Mouse (Mus musculus): Measurements from ENCODE around the gene Naa80. TPM values are rescaled to one million over a fixed set of nuclear protein-coding genes. Genes with fewer than 3 reads are reported as not detected.

Naa80 gene
- polyA plus RNA-seq, 1 experiment from 2014 or later: 22.3 TPM

DNA sequence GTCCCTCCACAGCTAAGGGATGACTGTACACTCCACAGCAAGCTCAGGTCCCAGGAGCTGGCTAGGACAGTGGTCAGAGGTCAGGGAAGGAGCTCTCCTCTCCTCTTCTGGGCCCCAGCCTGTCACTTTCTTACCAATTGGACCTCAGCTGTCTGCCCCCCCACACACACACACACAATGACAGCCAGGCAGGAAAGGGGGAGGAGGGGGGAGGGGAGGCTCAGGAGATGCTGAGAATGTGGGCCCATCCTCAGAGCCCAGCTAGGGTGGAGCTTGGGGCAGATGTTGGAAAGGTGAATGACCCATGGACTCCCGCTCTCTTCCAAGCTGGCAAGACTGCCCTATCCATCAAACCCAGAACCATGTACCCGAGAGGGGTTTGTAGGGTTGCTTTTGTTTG lies 28.3 kb downstream of the Naa80 start:
- no peaks in the 10 kb centered on the region for H3K9me3 ChIP-seq (ENCODE audit: control insufficient read depth, low read length)
- H3K36me3 ChIP-seq (ENCODE audit: control insufficient read depth, insufficient read depth, low read length): no peaks in the 10 kb centered on the region
- 58% methylated on average over 2 of the region's 2 CpGs for WGBS
- ATAC-seq (ENCODE audit: low read depth): no peak
- H3K4me3 ChIP-seq (ENCODE audit: low read length): peak overlapping the region; percentile 26
- peaks cover 45% of the 10 kb centered on the region for H3K4me1 ChIP-seq (replicated peaks; ENCODE audit: control insufficient read depth, insufficient read depth, low read length)
- no peaks in the 10 kb centered on the region for H3K27me3 ChIP-seq (ENCODE audit: control insufficient read depth, insufficient read depth, low read depth, low read length)
- peak overlapping the region; percentile 16 for H3K9ac ChIP-seq (ENCODE audit: low read length)
- peak overlapping the region; percentile 36 for H3K27ac ChIP-seq (ENCODE audit: low read length)
- peak overlapping the region; percentile 12; the same call in 1 of the 2 replicates for H3K4me2 ChIP-seq (ENCODE audit: low read depth, low read length)

GRCm38 (mm10) chr9:107607653-107608245 lies 29.1 kb downstream of the Naa80 start:
- Histone ChIP-seq H3K4me3 (ENCODE audit: low read length) (no peak overlapping the region), H3K27ac (ENCODE audit: low read length) (peak overlapping the region; percentile 36), H3K36me3 (ENCODE audit: control insufficient read depth, insufficient read depth, low read length) (no peaks in the 10 kb centered on the region), H3K9me3 (ENCODE audit: control insufficient read depth, low read length) (no peaks in the 10 kb centered on the region), H3K9ac (ENCODE audit: low read length) (no peak overlapping the region), H3K4me2 (ENCODE audit: low read depth, low read length) (no peak overlapping the region), H3K27me3 (ENCODE audit: control insufficient read depth, insufficient read depth, low read depth, low read length) (no peaks in the 10 kb centered on the region), H3K4me1 (replicated peaks; ENCODE audit: control insufficient read depth, insufficient read depth, low read length) (peaks cover 49% of the 10 kb centered on the region)
- 26% methylated on average over 9 of the region's 9 CpGs for WGBS
- ATAC-seq (ENCODE audit: low read depth): no peak

- WGBS: 41% methylated on average over 10 of the region's 12 CpGs
- Histone ChIP-seq H3K27ac (ENCODE audit: low read length) (peak within 1 kb of the TSS; percentile 36), H3K27me3 (ENCODE audit: control insufficient read depth, insufficient read depth, low read depth, low read length) (no peaks in the 10 kb centered on the region), H3K4me1 (replicated peaks; ENCODE audit: control insufficient read depth, insufficient read depth, low read length) (peaks cover 52% of the 10 kb centered on the region), H3K9ac (ENCODE audit: low read length) (peak within 1 kb of the TSS; percentile 24; the same call in 1 of the 2 replicates), H3K9me3 (ENCODE audit: control insufficient read depth, low read length) (no peaks in the 10 kb centered on the region), H3K4me3 (ENCODE audit: low read length) (no peak within 1 kb of the TSS), H3K4me2 (ENCODE audit: low read depth, low read length) (peak within 1 kb of the TSS; percentile 11; the same call in 1 of the 2 replicates), H3K36me3 (ENCODE audit: control insufficient read depth, insufficient read depth, low read length) (no peaks in the 10 kb centered on the region)
- no peak for ATAC-seq (ENCODE audit: low read depth)
These were observed 30.2 kb downstream of the Naa80 start, which contains the start of gene Sema3b for GRCm38 (mm10) chr9:107608741-107609432. Gene Sema3b (minus strand): TSS chr9:107609229.

DNA sequence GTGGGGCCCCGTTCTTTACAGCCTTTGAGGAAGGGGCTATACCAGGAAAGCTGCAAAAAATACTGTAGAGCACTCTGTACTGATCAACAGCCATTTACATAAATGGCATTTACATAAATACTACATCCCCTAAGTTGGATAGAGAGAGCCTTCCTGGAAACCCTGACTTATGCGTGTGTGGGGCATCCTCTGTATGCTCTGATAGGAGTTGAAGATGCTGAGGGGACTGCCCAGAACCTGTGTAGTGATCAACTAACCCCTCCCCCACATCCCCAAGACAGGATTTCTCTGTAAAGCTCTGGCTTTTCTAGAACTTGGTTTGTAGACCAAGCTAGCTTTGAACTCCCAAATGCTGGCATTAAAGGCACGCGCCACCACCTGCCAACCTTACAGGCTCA lies 30.7 kb downstream of the Naa80 start:
- H3K9me3 ChIP-seq (ENCODE audit: control insufficient read depth, low read length): no peaks in the 10 kb centered on the region
- no peaks in the 10 kb centered on the region for H3K27me3 ChIP-seq (ENCODE audit: control insufficient read depth, insufficient read depth, low read depth, low read length)
- no peak overlapping the region for H3K4me3 ChIP-seq (ENCODE audit: low read length)
- H3K4me2 ChIP-seq (ENCODE audit: low read depth, low read length): no peak overlapping the region
- no peak overlapping the region for H3K9ac ChIP-seq (ENCODE audit: low read length)
- no peak for ATAC-seq (ENCODE audit: low read depth)
- H3K36me3 ChIP-seq (ENCODE audit: control insufficient read depth, insufficient read depth, low read length): peaks cover under 1% of the 10 kb centered on the region; the same call in 1 of the 2 replicates
- H3K4me1 ChIP-seq (replicated peaks; ENCODE audit: control insufficient read depth, insufficient read depth, low read length): peaks cover 49% of the 10 kb centered on the region
- 63% methylated on average over 4 of the region's 4 CpGs for WGBS
- no peak overlapping the region for H3K27ac ChIP-seq (ENCODE audit: low read length)

DNA sequence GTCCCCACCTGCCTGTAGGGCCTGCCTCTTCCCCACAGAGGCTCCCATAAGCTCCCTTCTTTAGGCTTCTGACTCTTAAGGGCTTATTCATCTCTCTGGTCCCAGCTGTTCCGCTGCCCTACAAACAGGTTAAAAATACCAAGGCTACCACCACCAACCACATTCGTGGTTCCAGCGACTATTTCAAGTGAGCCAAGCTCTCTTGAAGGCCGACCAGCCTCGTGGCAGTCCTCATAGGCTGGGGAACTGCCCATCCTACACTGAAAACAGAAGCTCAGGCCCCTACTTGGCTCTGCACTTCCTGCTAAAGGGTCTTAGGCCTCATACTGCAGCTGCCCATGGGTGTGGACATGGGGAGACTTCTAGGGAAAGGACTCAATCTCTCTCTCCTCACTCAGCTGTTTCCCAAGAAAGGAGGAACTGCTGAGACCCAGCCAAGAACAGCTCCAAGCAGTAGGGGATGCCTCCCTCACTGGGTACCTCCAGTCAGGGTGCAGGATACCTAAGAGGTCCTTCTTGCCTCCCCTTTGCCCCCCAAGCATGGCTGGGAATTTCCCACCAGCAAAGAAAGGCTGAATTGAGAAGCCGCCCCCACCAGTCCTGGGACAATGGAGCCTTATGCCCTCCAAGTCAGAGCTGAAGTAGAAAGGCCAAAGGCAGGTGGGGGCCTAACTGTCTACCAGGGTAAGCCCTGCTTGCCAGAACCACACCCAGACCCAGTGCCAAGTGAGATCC lies 32.9 kb downstream of the Naa80 start:
- WGBS: 40% methylated on average over 6 of the region's 6 CpGs

DNA sequence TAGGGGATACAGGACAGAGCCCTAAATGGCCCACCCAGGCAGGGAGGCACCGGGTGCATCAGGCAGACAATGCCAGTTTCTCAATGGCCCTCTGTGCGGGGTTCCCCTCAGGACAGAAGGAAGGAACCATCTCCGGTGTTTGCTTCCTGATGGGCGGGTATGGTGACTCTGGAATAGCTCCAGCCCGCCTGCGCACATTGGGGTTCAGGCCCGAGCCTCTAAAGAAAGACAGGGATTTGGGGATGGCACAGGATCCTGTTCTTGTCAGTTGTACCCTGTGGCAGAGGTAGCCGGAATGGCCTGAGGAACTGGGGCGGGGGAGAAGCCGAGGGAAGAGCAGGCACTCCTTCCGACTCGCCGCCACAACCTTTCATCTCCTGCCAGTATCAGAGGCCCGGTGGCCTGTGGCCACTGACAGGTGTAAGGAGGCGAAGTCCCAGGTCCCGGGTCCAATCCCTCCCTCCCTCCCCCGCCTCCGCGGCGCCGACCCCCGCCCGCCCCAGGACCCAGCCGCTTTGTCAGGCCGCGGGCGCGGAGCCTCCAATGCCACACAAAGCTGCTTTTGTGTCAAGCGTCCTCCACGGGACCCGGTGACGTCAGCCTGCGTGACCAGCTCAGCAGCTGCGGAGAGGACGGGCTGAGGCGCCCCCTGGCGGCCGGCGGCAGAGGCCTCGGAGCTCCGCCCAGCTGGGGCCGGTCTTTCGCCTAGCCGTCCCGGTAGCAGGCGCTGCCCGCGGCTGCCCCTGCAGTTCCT lies 33.7 kb downstream of the Naa80 start:
- Histone ChIP-seq H3K27me3 (ENCODE audit: control insufficient read depth, insufficient read depth, low read depth, low read length) (no peaks in the 10 kb centered on the region), H3K4me3 (ENCODE audit: low read length) (peak overlapping the region; percentile 48), H3K27ac (ENCODE audit: low read length) (peak overlapping the region; percentile 94), H3K36me3 (ENCODE audit: control insufficient read depth, insufficient read depth, low read length) (peaks cover 25% of the 10 kb centered on the region), H3K9me3 (ENCODE audit: control insufficient read depth, low read length) (no peaks in the 10 kb centered on the region), H3K4me1 (replicated peaks; ENCODE audit: control insufficient read depth, insufficient read depth, low read length) (peaks cover 33% of the 10 kb centered on the region), H3K9ac (ENCODE audit: low read length) (peak overlapping the region; percentile 73), H3K4me2 (ENCODE audit: low read depth, low read length) (peak overlapping the region; percentile 86)
- peak; percentile 95 for ATAC-seq (ENCODE audit: low read depth)
- 5% methylated on average over 31 of the region's 48 CpGs for WGBS

More for the DNA sequence above, 32.9 kb downstream of the Naa80 start:
- H3K27ac ChIP-seq (ENCODE audit: low read length): peak overlapping the region; percentile 94
- H3K9me3 ChIP-seq (ENCODE audit: control insufficient read depth, low read length): no peaks in the 10 kb centered on the region
- H3K36me3 ChIP-seq (ENCODE audit: control insufficient read depth, insufficient read depth, low read length): peaks cover 21% of the 10 kb centered on the region
- H3K9ac ChIP-seq (ENCODE audit: low read length): peak overlapping the region; percentile 73
- H3K4me2 ChIP-seq (ENCODE audit: low read depth, low read length): peak overlapping the region; percentile 86
- peaks cover 40% of the 10 kb centered on the region for H3K4me1 ChIP-seq (replicated peaks; ENCODE audit: control insufficient read depth, insufficient read depth, low read length)
- peak overlapping the region; percentile 48; the same call in 1 of the 2 replicates for H3K4me3 ChIP-seq (ENCODE audit: low read length)
- H3K27me3 ChIP-seq (ENCODE audit: control insufficient read depth, insufficient read depth, low read depth, low read length): no peaks in the 10 kb centered on the region
- no peak for ATAC-seq (ENCODE audit: low read depth)

DNA sequence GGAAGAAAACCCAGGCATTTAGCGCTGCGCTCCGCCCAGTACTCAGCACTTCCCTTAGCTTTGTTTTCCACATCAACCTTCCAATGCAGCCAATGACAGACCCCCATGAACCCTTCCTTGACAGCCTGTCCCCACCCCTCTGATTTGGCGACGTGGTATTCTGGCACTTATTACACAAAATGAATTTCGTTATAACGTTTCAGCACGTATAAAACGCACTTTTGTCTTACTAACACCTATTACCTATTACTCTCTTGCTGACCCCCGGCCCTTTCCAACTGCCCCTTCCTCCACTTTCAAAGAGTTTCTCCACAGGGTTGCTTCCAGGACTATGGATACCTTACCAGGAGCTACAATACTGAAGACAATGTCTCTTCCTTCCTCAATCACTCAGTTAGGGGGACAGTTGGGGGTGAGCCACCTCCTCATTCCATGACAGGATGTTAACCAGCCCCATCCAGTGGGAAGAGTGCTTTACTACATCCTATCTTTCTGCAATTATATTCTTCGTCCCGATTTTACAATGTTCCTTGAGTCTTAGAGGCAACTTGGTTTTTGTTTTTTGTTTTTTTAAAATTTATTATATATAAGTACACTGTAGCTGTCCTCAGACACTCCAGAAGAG lies 34.4 kb downstream of the Naa80 start:
- H3K9ac ChIP-seq (ENCODE audit: low read length): peak overlapping the region; percentile 73
- ATAC-seq (ENCODE audit: low read depth): peak; percentile 30; the same call in 1 of the 2 replicates
- no peaks in the 10 kb centered on the region for H3K9me3 ChIP-seq (ENCODE audit: control insufficient read depth, low read length)
- H3K27ac ChIP-seq (ENCODE audit: low read length): peak overlapping the region; percentile 94
- H3K4me1 ChIP-seq (replicated peaks; ENCODE audit: control insufficient read depth, insufficient read depth, low read length): peaks cover 32% of the 10 kb centered on the region
- H3K36me3 ChIP-seq (ENCODE audit: control insufficient read depth, insufficient read depth, low read length): peaks cover 30% of the 10 kb centered on the region
- H3K4me3 ChIP-seq (ENCODE audit: low read length): peak overlapping the region; percentile 48
- peak overlapping the region; percentile 86 for H3K4me2 ChIP-seq (ENCODE audit: low read depth, low read length)
- no peaks in the 10 kb centered on the region for H3K27me3 ChIP-seq (ENCODE audit: control insufficient read depth, insufficient read depth, low read depth, low read length)
- WGBS: 5% methylated on average over 12 of the region's 12 CpGs

GRCm38 (mm10) chr9:107615035-107615434 lies 36.3 kb downstream of the Naa80 start:
- Histone ChIP-seq H3K9me3 (ENCODE audit: control insufficient read depth, low read length) (no peaks in the 10 kb centered on the region), H3K4me2 (ENCODE audit: low read depth, low read length) (no peak overlapping the region), H3K4me3 (ENCODE audit: low read length) (no peak overlapping the region), H3K9ac (ENCODE audit: low read length) (no peak overlapping the region), H3K27ac (ENCODE audit: low read length) (no peak overlapping the region), H3K27me3 (ENCODE audit: control insufficient read depth, insufficient read depth, low read depth, low read length) (no peaks in the 10 kb centered on the region), H3K36me3 (ENCODE audit: control insufficient read depth, insufficient read depth, low read length) (peaks cover 41% of the 10 kb centered on the region), H3K4me1 (replicated peaks; ENCODE audit: control insufficient read depth, insufficient read depth, low read length) (peaks cover 38% of the 10 kb centered on the region)
- ATAC-seq (ENCODE audit: low read depth): no peak
- 72% methylated on average over 4 of the region's 4 CpGs for WGBS
